Mouse (Mus musculus) limb, embryonic 13.5 days (tissue): ENCODE results near the gene Gm44805. TPM values are rescaled to one million over a fixed set of nuclear protein-coding genes. Genes with fewer than 3 reads are reported as not detected.
"Not testable (repeated sequence)": the region's sequence is repeated elsewhere in the genome, so short reads cannot be mapped to it uniquely, and the experiment has no call there.

Experiments
- ATAC-seq: fragments of 200-750 bp; cut with Nextera tagmentation; 2 replicates; pipeline ENCODE4 v1.8.0; 2017; ENCODE audit warnings: low read depth, moderate number of reproducible peaks, moderate TSS enrichment; ENCODE audit not compliant: low FRiP score
- H3K27ac ChIP-seq: fragments of 300-500 bp; sonication (generic); 2 replicates; pipeline ENCODE4 v1.5.1; 2015; ENCODE audit warnings: inconsistent platforms, mild to moderate bottlenecking, moderate library complexity
- H3K27me3 ChIP-seq: fragments of 300-500 bp; sonication (generic); 2 replicates; pipeline ENCODE4 v1.6.1; 2015; ENCODE audit warnings: mild to moderate bottlenecking, inconsistent platforms
- H3K36me3 ChIP-seq: fragments of 300-500 bp; sonication (generic); 2 replicates; pipeline ENCODE4 v1.6.1; 2015; ENCODE audit warnings: inconsistent platforms, mild to moderate bottlenecking, moderate library complexity
- H3K4me1 ChIP-seq: fragments of 300-500 bp; sonication (generic); 2 replicates; pipeline ENCODE4 v1.6.1; 2015; ENCODE audit warnings: inconsistent platforms
- H3K4me2 ChIP-seq: fragments of 300-500 bp; sonication (generic); replicated peaks from 2 replicates; pipeline ENCODE4 v1.6.1; 2015; ENCODE audit warnings: inconsistent platforms, mild to moderate bottlenecking, moderate library complexity
- H3K4me3 ChIP-seq: fragments of 300-500 bp; sonication (generic); 2 replicates; pipeline ENCODE4 v1.5.1; 2015; ENCODE audit warnings: moderate library complexity, mild to moderate bottlenecking, inconsistent platforms
- H3K9ac ChIP-seq: fragments of 300-500 bp; sonication (generic); 2 replicates; pipeline ENCODE4 v1.6.1; 2015; ENCODE audit warnings: mild to moderate bottlenecking, inconsistent platforms
- H3K9me3 ChIP-seq: fragments of 300-500 bp; sonication (generic); 2 replicates; pipeline ENCODE4 v1.6.1; 2016; ENCODE audit warnings: inconsistent platforms
- WGBS: fragments of 180-500 bp; shearing (Covaris S2); methylation state at CpG from one replicate; pipeline ENCODE4 v1.1.7; 2015; 5-methylcytosine and 5-hydroxymethylcytosine counted together
- polyA plus RNA-seq: library from polyadenylated mRNA; unstranded; fragments of >200 nt; fragmentation: Nextera tagmentation; extraction: Ambion mirVana; gene quantifications from 2 replicates; pipeline ENCODE4 v1.2.1, GENCODE M21; 2015

Gm44805 gene
- polyA plus RNA-seq, 1 experiment from 2014 or later, result not detected

DNA sequence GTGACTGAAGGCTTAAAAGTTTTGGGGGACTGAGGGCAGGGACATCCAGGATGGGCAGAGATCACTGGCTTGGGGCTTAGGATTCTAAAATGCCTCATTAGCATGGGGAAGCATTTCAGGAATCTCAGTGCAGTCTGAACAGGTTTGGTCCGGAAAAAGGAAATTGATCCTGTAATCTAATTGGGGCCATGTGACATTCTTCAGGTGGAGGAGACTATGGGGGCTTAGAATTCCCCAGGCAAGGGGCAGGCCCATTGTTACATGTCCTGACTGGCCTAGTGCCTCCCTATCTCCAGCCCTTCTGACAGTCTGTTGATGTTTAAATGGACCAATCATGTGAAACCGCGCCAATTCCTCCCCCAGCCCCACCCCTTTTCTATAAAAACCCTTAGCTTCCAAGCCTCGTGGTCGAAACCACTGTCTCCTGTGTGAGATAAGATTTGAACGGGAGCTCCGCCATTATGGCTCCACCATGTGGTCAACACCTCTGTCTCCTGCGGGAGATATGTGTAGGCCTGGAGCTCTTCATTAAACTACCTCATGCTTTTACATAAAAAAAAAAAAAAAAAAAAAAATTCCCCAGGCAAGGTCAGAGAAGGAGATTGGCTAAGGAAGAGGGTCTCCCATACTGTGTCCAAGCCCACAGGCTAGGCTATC is 5.8 kb upstream of the Gm44805 start:
- H3K9me3 ChIP-seq, H3K36me3 ChIP-seq, H3K27ac ChIP-seq, H3K27me3 ChIP-seq, H3K4me2 ChIP-seq, H3K9ac ChIP-seq, H3K4me3 ChIP-seq: not testable (repeated sequence)
- H3K4me1 ChIP-seq, result 0 out of 2 replicates have a peak, but pooled peaks cover 12% of the 10 kb centered on the region
- WGBS, result 66% methylated on average over 8 of the region's 8 CpGs
- peak; percentile 18; the same call in 1 of the 2 replicates for ATAC-seq

DNA sequence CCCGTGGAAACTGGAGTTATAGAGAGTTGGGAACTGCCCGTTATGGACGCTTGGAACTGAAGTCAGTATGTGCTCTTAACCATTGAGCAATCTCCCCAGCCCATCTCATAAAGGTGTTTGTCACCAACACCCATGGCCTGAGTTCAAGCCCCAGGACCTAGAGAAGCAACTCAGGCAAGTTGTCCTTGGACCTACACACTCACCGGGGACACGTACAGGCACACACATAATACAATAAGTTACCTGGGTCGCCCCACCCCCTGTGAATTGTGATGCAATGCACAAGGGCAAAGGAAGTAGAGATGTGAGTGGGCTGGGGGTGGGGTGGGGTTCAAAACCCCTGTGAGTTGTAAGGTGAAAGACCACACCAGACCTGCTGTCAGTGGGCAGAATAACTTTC is 5.3 kb upstream of the Gm44805 start:
- no peak overlapping the region for H3K4me3 ChIP-seq
- H3K27ac ChIP-seq, result no peak overlapping the region; the same call in 1 of the 2 replicates
- 0 out of 2 replicates have a peak, but pooled peaks cover 12% of the 10 kb centered on the region for H3K4me1 ChIP-seq
- H3K9me3 ChIP-seq, result no peaks in the 10 kb centered on the region
- H3K27me3 ChIP-seq, result no peaks in the 10 kb centered on the region
- WGBS, result 75% methylated on average over 6 of the region's 6 CpGs
- no peak overlapping the region for H3K4me2 ChIP-seq
- peak; percentile 5; the same call in 1 of the 2 replicates for ATAC-seq
- no peak overlapping the region for H3K9ac ChIP-seq
- no peaks in the 10 kb centered on the region for H3K36me3 ChIP-seq

DNA sequence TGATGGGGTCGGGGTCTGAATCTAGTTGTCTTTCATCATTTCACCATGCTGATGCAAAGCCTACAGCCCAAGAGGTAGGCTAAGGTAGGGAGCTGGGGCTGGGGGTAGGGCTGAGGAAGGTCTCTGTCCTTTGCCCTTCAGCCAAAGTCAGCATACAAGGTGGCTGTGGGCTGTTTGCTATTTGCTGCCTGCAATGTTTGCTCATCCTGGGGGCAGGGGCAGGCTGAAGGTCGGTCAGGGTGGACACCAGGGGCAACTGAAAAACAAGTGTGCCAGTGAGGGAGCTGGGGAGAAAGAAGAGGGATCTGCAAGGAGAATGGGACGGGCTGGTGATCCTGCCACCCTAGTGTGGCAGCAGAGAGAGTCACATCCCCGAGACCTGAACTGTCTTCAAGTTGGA is 4.2 kb upstream of the Gm44805 start:
- H3K27me3 ChIP-seq, result no peaks in the 10 kb centered on the region
- no peak overlapping the region for H3K9ac ChIP-seq
- no peak overlapping the region for H3K4me2 ChIP-seq
- H3K36me3 ChIP-seq, result no peaks in the 10 kb centered on the region
- ATAC-seq, result no peak
- no peaks in the 10 kb centered on the region for H3K9me3 ChIP-seq
- 0 out of 2 replicates have a peak, but pooled peaks cover 12% of the 10 kb centered on the region for H3K4me1 ChIP-seq
- 55% methylated on average over 4 of the region's 4 CpGs for WGBS
- no peak overlapping the region for H3K27ac ChIP-seq
- H3K4me3 ChIP-seq, result no peak overlapping the region

DNA sequence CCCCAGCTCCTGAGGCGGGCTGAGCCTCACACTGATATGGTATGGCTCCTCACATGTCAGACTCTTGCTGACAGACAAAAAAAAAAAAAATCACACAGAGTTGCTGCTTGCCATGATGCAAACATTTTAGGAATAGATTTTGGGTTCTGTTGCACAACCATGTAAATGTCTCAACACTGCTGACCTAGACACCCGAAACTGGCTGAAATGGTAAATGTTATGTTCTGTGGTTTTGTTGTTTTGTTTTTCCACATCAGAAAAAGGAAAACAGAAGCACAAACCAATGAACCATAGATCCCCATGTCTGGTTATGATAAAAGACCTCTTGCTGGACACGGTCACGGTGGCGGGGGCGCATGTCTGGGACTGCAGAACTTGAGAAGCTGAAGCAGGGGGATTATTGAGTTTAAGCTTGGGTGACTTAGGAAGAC is 2.6 kb upstream of the Gm44805 start:
- no peak overlapping the region for H3K4me3 ChIP-seq
- H3K27me3 ChIP-seq, result no peaks in the 10 kb centered on the region
- ATAC-seq, result no peak
- no peaks in the 10 kb centered on the region for H3K36me3 ChIP-seq
- 0 out of 2 replicates have a peak, but pooled peaks cover 12% of the 10 kb centered on the region for H3K4me1 ChIP-seq
- H3K4me2 ChIP-seq, result no peak overlapping the region
- WGBS, result 85% methylated on average over 6 of the region's 6 CpGs
- no peak overlapping the region for H3K27ac ChIP-seq
- no peak overlapping the region for H3K9ac ChIP-seq
- H3K9me3 ChIP-seq, result no peaks in the 10 kb centered on the region

DNA sequence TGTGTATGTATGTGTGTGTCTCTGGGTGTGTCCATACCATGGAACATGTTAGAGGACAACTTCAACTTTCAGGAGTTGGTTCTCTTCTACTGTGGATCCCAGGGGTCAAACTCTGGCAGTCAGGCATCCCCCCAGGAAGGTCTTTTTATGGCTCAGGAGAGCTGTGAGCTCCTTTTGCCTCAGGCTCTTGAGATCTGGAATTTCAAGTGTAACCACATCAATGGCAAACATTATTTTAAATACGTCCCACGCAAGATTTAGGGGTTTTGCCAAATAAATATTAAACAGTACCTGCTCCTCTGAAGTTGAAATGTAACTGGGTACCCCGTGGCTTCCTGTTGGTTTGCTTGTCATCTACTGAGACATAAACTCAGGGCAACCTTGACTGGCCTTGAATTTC is 1.8 kb upstream of the Gm44805 start:
- 51% methylated on average over 3 of the region's 3 CpGs for whole genome bisulfite sequencing
- Histone ChIP-seq H3K36me3 (no peaks in the 10 kb centered on the region), H3K27me3 (no peaks in the 10 kb centered on the region), H3K4me1 (0 out of 2 replicates have a peak, but pooled peaks cover 12% of the 10 kb centered on the region), H3K4me2 (no peak overlapping the region), H3K27ac (no peak overlapping the region), H3K9me3 (no peaks in the 10 kb centered on the region), H3K9ac (no peak overlapping the region), H3K4me3 (no peak overlapping the region)
- ATAC-seq, result no peak

DNA sequence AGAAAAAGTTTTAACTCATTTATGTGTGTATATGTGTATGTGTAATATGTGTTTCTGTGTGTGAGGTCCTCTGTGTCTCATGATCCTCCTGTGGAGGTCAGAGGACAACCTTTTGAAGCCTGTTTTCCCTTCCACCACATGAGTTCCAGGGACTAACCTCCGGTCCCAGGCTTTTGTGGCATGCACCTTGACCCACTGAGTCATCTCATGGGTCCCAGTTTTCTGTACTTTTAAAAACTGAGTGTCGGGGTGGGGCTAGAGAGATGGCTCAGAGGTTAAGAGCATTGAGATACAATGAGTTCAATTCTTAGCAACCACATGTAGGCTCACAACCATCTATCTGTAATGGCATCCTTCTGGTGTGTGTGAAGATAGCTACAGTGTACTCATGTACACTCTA is 521 bp downstream of the Gm44805 start:
- Histone ChIP-seq H3K4me2 (no peak overlapping the region), H3K27me3 (no peaks in the 10 kb centered on the region), H3K4me1 (0 out of 2 replicates have a peak, but pooled peaks cover 7% of the 10 kb centered on the region), H3K36me3 (no peaks in the 10 kb centered on the region), H3K27ac (no peak overlapping the region), H3K9ac (no peak overlapping the region), H3K9me3 (no peaks in the 10 kb centered on the region), H3K4me3 (no peak overlapping the region)
- 83% methylated on average over 2 of the region's 2 CpGs for WGBS
- ATAC-seq, result no peak

DNA sequence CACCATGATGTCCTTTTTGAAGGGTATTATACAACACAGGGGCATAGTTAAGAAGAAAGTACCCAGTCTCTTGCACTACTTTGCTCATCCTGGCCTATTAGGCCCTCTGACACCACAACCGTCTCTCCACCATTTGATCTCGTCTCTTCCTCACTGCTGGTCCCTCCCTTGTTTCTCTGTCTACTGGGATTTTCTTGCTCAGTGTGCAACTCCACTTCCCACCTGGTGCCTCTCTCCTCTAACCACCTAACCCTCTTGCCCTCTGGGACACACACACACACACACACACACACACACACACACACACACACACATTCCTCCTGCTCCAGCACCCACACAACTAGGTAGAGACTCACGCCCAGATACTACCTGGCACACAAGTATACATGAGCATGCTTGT is 2.3 kb downstream of the Gm44805 start:
- WGBS, result 85% methylated on average over 3 of the region's 3 CpGs
- no peak overlapping the region for H3K4me3 ChIP-seq
- no peaks in the 10 kb centered on the region for H3K27me3 ChIP-seq
- no peak for ATAC-seq
- H3K36me3 ChIP-seq, result no peaks in the 10 kb centered on the region
- no peak overlapping the region for H3K27ac ChIP-seq
- no peaks in the 10 kb centered on the region for H3K9me3 ChIP-seq
- no peak overlapping the region for H3K9ac ChIP-seq
- no peak overlapping the region for H3K4me2 ChIP-seq
- 0 out of 2 replicates have a peak, but pooled peaks cover 4% of the 10 kb centered on the region for H3K4me1 ChIP-seq

DNA sequence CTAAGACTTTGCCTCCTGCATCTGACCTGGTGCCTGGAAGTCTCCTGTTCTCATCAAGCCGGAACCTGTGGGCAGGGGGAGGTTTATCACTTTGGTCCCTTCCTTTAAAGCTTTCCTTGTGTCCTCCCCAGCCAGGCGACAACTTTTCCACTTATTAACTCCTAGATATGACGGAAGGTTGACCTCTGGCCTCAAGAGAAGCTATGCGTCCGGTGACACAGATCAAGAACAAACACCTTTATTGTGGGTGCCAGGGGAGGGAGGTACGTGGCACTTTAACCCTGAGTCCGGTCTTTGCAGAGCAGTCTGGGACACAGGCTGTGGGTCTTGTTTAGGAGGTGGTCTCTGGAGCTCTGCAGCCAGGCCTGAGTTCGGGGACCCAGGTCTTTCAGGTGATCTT is 3.4 kb downstream of the Gm44805 start, which contains the start of gene Apoc2:
TSS of gene Apoc2 (minus strand) at position 70 of the 400 bp plus-strand sequence.
- H3K9me3 ChIP-seq, result no peaks in the 10 kb centered on the region
- no peak within 1 kb of the TSS for H3K27ac ChIP-seq
- H3K36me3 ChIP-seq, result no peaks in the 10 kb centered on the region
- no peaks in the 10 kb centered on the region for H3K27me3 ChIP-seq
- H3K4me1 ChIP-seq, result 0 out of 2 replicates have a peak, but pooled peaks cover under 1% of the 10 kb centered on the region
- H3K4me2 ChIP-seq, result no peak within 1 kb of the TSS
- ATAC-seq, result no peak
- WGBS, result 76% methylated on average over 8 of the region's 8 CpGs
- H3K9ac ChIP-seq, result no peak within 1 kb of the TSS
- H3K4me3 ChIP-seq, result no peak within 1 kb of the TSS

DNA sequence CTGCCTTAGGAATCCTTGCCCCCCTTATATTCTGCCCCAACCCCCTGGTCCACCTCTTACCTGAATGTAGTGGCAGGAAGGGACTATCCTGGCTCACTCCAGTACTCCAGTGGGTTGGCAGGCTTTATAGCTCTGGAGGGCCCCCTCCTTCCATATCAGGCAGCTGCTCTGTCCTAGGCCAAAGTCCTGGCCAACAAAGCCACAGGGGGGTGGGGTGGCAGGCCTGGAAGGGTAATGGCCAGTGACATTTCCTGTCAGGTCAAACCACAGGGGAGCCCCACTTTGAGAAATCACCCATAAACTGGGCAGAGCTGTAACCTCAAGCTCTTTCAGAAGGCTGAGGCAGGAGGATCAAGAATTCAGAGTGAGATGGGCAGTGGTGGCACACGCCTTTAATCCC is 4.6 kb downstream of the Gm44805 start:
- 65% methylated on average over 1 of the region's 1 CpGs for WGBS
- no peak overlapping the region for H3K4me2 ChIP-seq
- no peak overlapping the region for H3K9ac ChIP-seq
- no peaks in the 10 kb centered on the region for H3K36me3 ChIP-seq
- no peaks in the 10 kb centered on the region for H3K9me3 ChIP-seq
- no peak overlapping the region for H3K27ac ChIP-seq
- H3K4me3 ChIP-seq, result no peak overlapping the region
- no peaks in the 10 kb centered on the region for H3K27me3 ChIP-seq
- ATAC-seq, result no peak
- no peaks in the 10 kb centered on the region for H3K4me1 ChIP-seq

DNA sequence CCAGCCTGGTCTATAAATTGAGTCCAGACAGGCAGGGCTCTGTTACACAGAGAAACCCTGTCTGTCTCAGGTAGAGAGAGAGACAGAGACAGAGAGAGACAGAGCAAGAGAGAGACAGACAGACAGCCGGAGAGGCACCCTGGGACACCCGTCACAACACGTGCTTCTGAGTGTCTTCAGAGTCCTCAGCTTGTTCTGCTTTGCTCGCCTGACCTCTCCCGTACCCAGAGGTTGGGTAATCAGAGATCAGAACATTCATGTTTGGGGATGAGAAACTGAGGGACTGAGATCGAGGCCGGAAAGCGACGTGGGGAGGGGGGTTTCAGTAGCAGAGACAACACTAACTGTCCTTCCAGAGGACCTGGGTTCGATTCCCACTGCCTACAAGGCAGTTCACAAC is 5.4 kb downstream of the Gm44805 start:
- no peak overlapping the region for H3K9ac ChIP-seq
- no peaks in the 10 kb centered on the region for H3K9me3 ChIP-seq
- ATAC-seq, result no peak
- H3K27ac ChIP-seq, result no peak overlapping the region
- H3K4me3 ChIP-seq, result no peak overlapping the region
- WGBS, result 85% methylated on average over 10 of the region's 10 CpGs
- H3K36me3 ChIP-seq, result no peaks in the 10 kb centered on the region
- H3K27me3 ChIP-seq, result no peaks in the 10 kb centered on the region
- H3K4me2 ChIP-seq, result no peak overlapping the region
- H3K4me1 ChIP-seq, result no peaks in the 10 kb centered on the region

DNA sequence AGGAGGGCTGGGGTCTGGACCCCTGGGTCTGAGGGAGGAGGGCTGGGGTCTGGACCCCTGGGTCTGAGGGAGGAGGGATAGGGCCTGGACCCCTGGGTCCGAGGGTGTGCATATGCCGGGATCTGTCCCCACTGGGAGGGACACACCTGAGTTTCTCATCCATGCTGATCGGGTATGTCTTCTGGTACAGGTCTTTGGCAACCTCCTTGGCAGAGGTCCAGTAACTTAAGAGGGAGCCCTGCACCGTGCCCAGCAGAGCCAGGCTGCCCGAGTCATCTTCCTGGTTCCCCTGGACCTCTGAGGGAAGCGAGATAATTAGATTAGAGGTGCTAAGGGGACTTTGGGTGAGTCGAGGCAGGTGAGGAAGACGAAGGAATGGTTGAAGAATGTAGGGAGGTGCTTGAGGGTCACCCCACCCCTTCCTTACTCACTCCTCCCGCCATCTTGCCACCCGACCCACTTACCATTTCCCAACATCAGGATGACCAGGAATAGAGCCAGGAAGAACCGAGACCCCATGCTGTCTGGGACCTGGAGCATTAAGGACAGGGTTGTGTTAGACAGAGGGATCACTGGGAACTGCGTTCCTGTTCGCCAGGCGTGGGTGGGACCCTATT is 8.0 kb downstream of the Gm44805 start:
- Histone ChIP-seq H3K36me3 (no peaks in the 10 kb centered on the region), H3K27ac (no peak overlapping the region), H3K4me2 (no peak overlapping the region), H3K9me3 (no peaks in the 10 kb centered on the region), H3K9ac (no peak overlapping the region), H3K4me3 (no peak overlapping the region), H3K27me3 (no peaks in the 10 kb centered on the region), H3K4me1 (peaks cover 5% of the 10 kb centered on the region)
- 65% methylated on average over 14 of the region's 14 CpGs for WGBS
- no peak for ATAC-seq

DNA sequence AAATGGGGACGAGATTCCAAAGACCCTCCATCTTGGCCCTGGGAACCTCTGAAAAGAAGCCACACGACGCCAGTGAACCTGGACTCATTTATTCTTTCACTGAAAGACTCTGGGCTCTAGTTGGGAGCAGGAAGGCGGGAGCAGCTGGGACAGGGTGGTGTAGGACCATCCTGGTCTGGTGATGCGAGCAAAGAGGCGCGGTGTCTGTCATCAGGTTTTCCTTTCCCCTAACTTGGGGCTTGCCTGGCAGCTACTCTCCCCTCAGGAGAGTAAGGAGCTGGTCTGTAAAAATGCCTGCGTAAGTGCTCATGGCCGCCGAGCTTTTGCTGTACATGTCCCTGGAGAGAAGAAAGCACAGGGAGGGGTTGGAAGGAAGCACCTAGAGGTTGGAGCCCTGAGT is 9.7 kb downstream of the Gm44805 start:
- H3K36me3 ChIP-seq, result no peaks in the 10 kb centered on the region
- no peak overlapping the region for H3K4me3 ChIP-seq
- no peaks in the 10 kb centered on the region for H3K27me3 ChIP-seq
- H3K27ac ChIP-seq, result no peak overlapping the region
- H3K4me2 ChIP-seq, result no peak overlapping the region
- ATAC-seq, result no peak
- peaks cover 5% of the 10 kb centered on the region for H3K4me1 ChIP-seq
- H3K9me3 ChIP-seq, result no peaks in the 10 kb centered on the region
- no peak overlapping the region for H3K9ac ChIP-seq
- 63% methylated on average over 10 of the region's 10 CpGs for WGBS
